In genomic region chr17:65558788-65559187, GRCm38 (mm10) we compare ENCODE assay signal across 11 mouse cellular contexts. TPM values are rescaled to one million over a fixed set of nuclear protein-coding genes. Genes with fewer than 3 reads are reported as not detected.
DNase-seq lines count a peak whose midpoint lies in the region; ATAC-seq lines count a peak whose summit lies in the region.
"Had no signal": no experiment of that assay in that cellular context is flagged by ENCODE, and none has a peak within 500 bp of the region (broad histone marks: within the 10 kb centered on the region; RNA-seq: fewer than 3 reads in every experiment).

No protein-coding gene starts in this region.

- peak overlapping the region; percentile 25; the same call in 1 of the 2 replicates for H3K4me2 ChIP-seq in forebrain, embryonic 12.5 days
- no peak overlapping the region; the same call in 1 of the 2 replicates for H3K4me2 ChIP-seq in forebrain, embryonic 15.5 days (replicated peaks)
- peak overlapping the region; percentile 8; the same call in 1 of the 2 replicates for H3K4me2 ChIP-seq in liver, embryonic 12.5 days
- H3K4me2 ChIP-seq in hindbrain, embryonic 13.5 days = peak overlapping the region; percentile 15
- peak overlapping the region; percentile 30 for H3K4me2 ChIP-seq in neural tube, embryonic 13.5 days
- H3K4me2 ChIP-seq: liver, embryonic 13.5 days had no signal

- H3K27ac ChIP-seq in forebrain, embryonic 12.5 days = no peak overlapping the region
- no peak overlapping the region for H3K27ac ChIP-seq in forebrain, embryonic 15.5 days (replicated peaks)
- no peak overlapping the region for H3K27ac ChIP-seq in liver, embryonic 12.5 days
- H3K27ac ChIP-seq in hindbrain, embryonic 13.5 days = no peak overlapping the region
- no peak overlapping the region for H3K27ac ChIP-seq in neural tube, embryonic 13.5 days (replicated peaks)
- H3K27ac ChIP-seq: liver, embryonic 13.5 days had no signal

- H3K9me3 ChIP-seq in forebrain, embryonic 12.5 days = no peaks in the 10 kb centered on the region
- H3K9me3 ChIP-seq in forebrain, embryonic 15.5 days = no peaks in the 10 kb centered on the region
- H3K9me3 ChIP-seq in liver, embryonic 12.5 days (replicated peaks) = no peaks in the 10 kb centered on the region
- H3K9me3 ChIP-seq in hindbrain, embryonic 13.5 days = no peaks in the 10 kb centered on the region
- H3K9me3 ChIP-seq in neural tube, embryonic 13.5 days = no peaks in the 10 kb centered on the region
- H3K9me3 ChIP-seq: liver, embryonic 13.5 days had no signal

- H3K9ac ChIP-seq in forebrain, embryonic 12.5 days = no peak overlapping the region
- H3K9ac ChIP-seq in forebrain, embryonic 15.5 days (replicated peaks) = no peak overlapping the region
- H3K9ac ChIP-seq in liver, embryonic 12.5 days = no peak overlapping the region
- no peak overlapping the region for H3K9ac ChIP-seq in hindbrain, embryonic 13.5 days
- no peak overlapping the region for H3K9ac ChIP-seq in neural tube, embryonic 13.5 days
- H3K9ac ChIP-seq: liver, embryonic 13.5 days had no signal

- 65% methylated on average over 9 of the region's 9 CpGs for WGBS in forebrain, embryonic 12.5 days
- 67% methylated on average over 9 of the region's 9 CpGs for WGBS in forebrain, embryonic 15.5 days
- WGBS in liver, embryonic 12.5 days (ENCODE audit: insufficient replicate concordance) = 51% methylated on average over 9 of the region's 9 CpGs
- WGBS in hindbrain, embryonic 13.5 days = 43% methylated on average over 9 of the region's 9 CpGs
- WGBS in neural tube, embryonic 13.5 days = 53% methylated on average over 9 of the region's 9 CpGs

- H3K4me1 ChIP-seq in forebrain, embryonic 12.5 days = no peaks in the 10 kb centered on the region
- H3K4me1 ChIP-seq in forebrain, embryonic 15.5 days = 0 out of 2 replicates have a peak, but pooled peaks cover 7% of the 10 kb centered on the region
- peaks cover 31% of the 10 kb centered on the region for H3K4me1 ChIP-seq in liver, embryonic 12.5 days
- H3K4me1 ChIP-seq in hindbrain, embryonic 13.5 days (replicated peaks) = peaks cover 7% of the 10 kb centered on the region
- H3K4me1 ChIP-seq in neural tube, embryonic 13.5 days (replicated peaks) = 0 out of 2 replicates have a peak, but pooled peaks cover 5% of the 10 kb centered on the region

- no peaks in the 10 kb centered on the region for H3K27me3 ChIP-seq in forebrain, embryonic 12.5 days
- H3K27me3 ChIP-seq in forebrain, embryonic 15.5 days = no peaks in the 10 kb centered on the region
- H3K27me3 ChIP-seq in liver, embryonic 12.5 days (replicated peaks) = no peaks in the 10 kb centered on the region
- H3K27me3 ChIP-seq in hindbrain, embryonic 13.5 days = no peaks in the 10 kb centered on the region
- H3K27me3 ChIP-seq in neural tube, embryonic 13.5 days = no peaks in the 10 kb centered on the region
- H3K27me3 ChIP-seq: liver, embryonic 13.5 days had no signal

- no peak for DNase-seq in liver
- DNase-seq in cerebellum, adult 11-12 months = no peak
- DNase-seq: right cerebral cortex, postnatal 25 days had no signal

- no peaks in the 10 kb centered on the region for H3K36me3 ChIP-seq in forebrain, embryonic 12.5 days (replicated peaks)
- no peaks in the 10 kb centered on the region for H3K36me3 ChIP-seq in forebrain, embryonic 15.5 days
- H3K36me3 ChIP-seq in liver, embryonic 12.5 days = no peaks in the 10 kb centered on the region
- no peaks in the 10 kb centered on the region for H3K36me3 ChIP-seq in hindbrain, embryonic 13.5 days
- no peaks in the 10 kb centered on the region for H3K36me3 ChIP-seq in neural tube, embryonic 13.5 days
- H3K36me3 ChIP-seq: liver, embryonic 13.5 days had no signal

- no peak overlapping the region for H3K4me3 ChIP-seq in forebrain, embryonic 12.5 days (replicated peaks)
- no peak overlapping the region for H3K4me3 ChIP-seq in forebrain, embryonic 15.5 days
- no peak overlapping the region for H3K4me3 ChIP-seq in liver, embryonic 12.5 days
- no peak overlapping the region for H3K4me3 ChIP-seq in hindbrain, embryonic 13.5 days
- H3K4me3 ChIP-seq in neural tube, embryonic 13.5 days = no peak overlapping the region
- H3K4me3 ChIP-seq: liver, embryonic 13.5 days had no signal

- ATAC-seq in forebrain, embryonic 12.5 days (ENCODE audit: low FRiP score) = 0 out of 2 replicates have a peak, but pooled peaks have one; percentile 28
- no peak for ATAC-seq in forebrain, embryonic 15.5 days (replicated peaks)
- ATAC-seq in liver, embryonic 12.5 days = no peak
- ATAC-seq in hindbrain, embryonic 13.5 days (ENCODE audit: low FRiP score) = 0 out of 2 replicates have a peak, but pooled peaks have one; percentile 40
- ATAC-seq in neural tube, embryonic 13.5 days (ENCODE audit: low read depth) = peak; percentile 33
- ATAC-seq in CD4-positive, CD25-positive, alpha-beta regulatory T cell, adult 4 months = no peak

RNA-seq across cellular contexts. Expression of gene Tmem232, which starts 18.2 kb away (rescaled TPM):
- not detected in 2 replicates for polyA plus RNA-seq in forebrain, embryonic 12.5 days (2016; fragmentation: Nextera tagmentation; extraction: Ambion mirVana)
- polyA plus RNA-seq in forebrain, embryonic 15.5 days (2015; fragmentation: Nextera tagmentation; extraction: Ambion mirVana) = 0.36 and 0.65 TPM in 2 replicates
- polyA plus RNA-seq in liver, embryonic 12.5 days (2016; fragmentation: Nextera tagmentation; extraction: Ambion mirVana) = not detected in 2 replicates
- 0.22 and 0.48 TPM in 2 replicates for polyA plus RNA-seq in hindbrain, embryonic 13.5 days (2015; fragmentation: Nextera tagmentation; extraction: Ambion mirVana)
- 0.88 and 1.0 TPM in 2 replicates for polyA plus RNA-seq in neural tube, embryonic 13.5 days (2015; fragmentation: Nextera tagmentation; extraction: Ambion mirVana)
- polyA plus RNA-seq in CD4-positive, CD25-positive, alpha-beta regulatory T cell, adult 4 months (2017; shearing (Covaris generic)) = not detected
- polyA plus RNA-seq: intestine, embryonic 14.5 days; liver, embryonic 13.5 days had no signal

RNA-seq across cellular contexts. Expression of gene Vapa, which starts 54.6 kb away (rescaled TPM):
- polyA plus RNA-seq in forebrain, embryonic 12.5 days (2016; fragmentation: Nextera tagmentation; extraction: Ambion mirVana) = 236 and 246 TPM in 2 replicates
- 248 and 258 TPM in 2 replicates for polyA plus RNA-seq in forebrain, embryonic 15.5 days (2015; fragmentation: Nextera tagmentation; extraction: Ambion mirVana)
- 106 and 107 TPM in 2 replicates for polyA plus RNA-seq in liver, embryonic 12.5 days (2016; fragmentation: Nextera tagmentation; extraction: Ambion mirVana)
- 257 and 265 TPM in 2 replicates for polyA plus RNA-seq in hindbrain, embryonic 13.5 days (2015; fragmentation: Nextera tagmentation; extraction: Ambion mirVana)
- polyA plus RNA-seq in neural tube, embryonic 13.5 days (2015; fragmentation: Nextera tagmentation; extraction: Ambion mirVana) = 308 and 327 TPM in 2 replicates
- 10 to 100 TPM; 24.0 to 50.2 TPM for polyA plus RNA-seq in CD4-positive, CD25-positive, alpha-beta regulatory T cell, adult 4 months (2017; shearing (Covaris generic))

Comparison
In these comparisons a context has a peak if more than half of its experiments do, and no peak if none do; other contexts are left out.
1. ATAC-seq: peak in forebrain, embryonic 12.5 days (single experiment), hindbrain, embryonic 13.5 days (single experiment) and neural tube, embryonic 13.5 days (single experiment); none in forebrain, embryonic 15.5 days (single experiment), liver, embryonic 12.5 days (single experiment) and CD4-positive, CD25-positive, alpha-beta regulatory T cell, adult 4 months (single experiment).